Mouse (Mus musculus): ENCODE results near the gene Itm2b.

The Itm2b gene

GRCm38 (mm10) chr14:73394263-73395006 is 9.3 kb upstream of the Itm2b start:
- no peak for DNase-seq

DNA sequence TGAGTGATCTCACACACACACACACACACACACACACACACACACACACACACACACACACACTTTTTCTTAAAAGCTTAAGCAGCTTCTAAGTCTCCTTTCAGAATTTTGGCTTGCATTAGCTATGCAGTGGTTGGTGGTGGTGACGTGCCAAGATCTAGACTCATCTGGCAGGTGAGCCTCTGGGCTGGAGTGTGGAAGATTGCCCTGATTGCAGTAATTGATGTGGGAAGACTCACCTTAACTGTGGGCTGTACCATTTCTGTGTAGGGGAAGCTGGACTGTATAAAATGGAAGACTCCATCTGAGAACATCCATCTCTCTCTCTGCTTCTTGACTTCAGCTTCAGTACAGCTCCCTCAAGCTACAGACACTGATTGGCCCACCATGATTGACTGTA is 6.4 kb upstream of the Itm2b start:
- no peak for DNase-seq

DNA sequence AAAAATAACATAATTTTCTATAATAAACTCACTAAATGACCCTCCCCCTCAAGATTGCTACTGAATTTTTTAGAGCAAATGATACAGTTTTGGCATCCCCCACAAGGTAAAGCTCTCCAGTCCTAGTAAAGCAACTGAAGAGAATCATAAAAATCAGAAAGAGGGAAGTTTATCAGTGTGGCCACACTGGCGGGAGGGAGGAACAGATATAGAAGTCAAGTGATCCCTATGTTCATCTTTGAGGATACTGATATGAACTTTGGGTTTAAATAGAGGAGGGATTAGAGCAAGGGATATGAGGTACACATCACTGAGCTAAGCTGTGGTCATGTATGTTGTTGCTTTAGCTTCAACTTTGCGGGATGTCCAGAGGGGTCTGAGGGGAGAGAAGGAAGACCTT is 5.1 kb upstream of the Itm2b start:
- no peak for DNase-seq

DNA sequence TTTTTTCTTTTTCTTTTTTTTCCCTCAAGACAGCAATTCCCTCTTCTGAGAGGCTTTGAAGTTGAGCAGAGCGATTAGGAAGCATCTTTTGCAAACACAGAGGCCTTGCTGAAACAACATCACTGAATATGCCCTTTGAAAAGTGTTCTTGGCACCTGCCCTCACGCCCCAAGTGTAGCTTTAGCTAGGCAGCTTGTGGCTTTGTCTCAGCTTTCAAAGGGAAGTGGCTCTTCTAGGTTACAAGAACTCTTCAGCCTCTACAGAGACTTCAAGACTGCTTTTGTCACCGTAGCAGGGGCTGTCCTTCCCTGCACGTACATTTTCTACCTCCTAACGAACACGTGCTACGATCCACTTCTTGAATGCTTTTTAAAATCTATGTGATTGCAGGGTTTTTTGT is 4.0 kb upstream of the Itm2b start:
- no peak for DNase-seq

GRCm38 (mm10) chr14:73388546-73388945 is 3.5 kb upstream of the Itm2b start:
- DNase-seq: no peak

DNA sequence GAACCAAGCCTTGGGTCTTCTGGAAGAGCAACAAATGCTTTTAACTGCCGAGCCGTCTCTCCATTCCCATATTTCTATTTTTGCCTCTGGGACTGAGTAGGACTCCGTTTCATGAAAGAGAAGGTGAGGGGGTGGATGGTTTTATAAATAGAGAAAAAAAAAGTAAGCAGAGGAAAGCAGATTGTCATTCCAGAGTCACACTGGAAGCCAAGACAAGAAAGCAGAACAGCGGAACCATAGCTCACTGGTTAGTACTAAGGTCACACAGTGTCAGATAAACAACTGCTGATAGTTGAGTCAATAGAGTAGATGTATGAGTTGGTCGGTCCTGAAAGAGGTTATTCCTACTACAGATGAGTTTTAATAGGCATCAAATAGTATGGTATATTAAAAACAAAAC is 1.4 kb upstream of the Itm2b start:
- DNase-seq: no peak

GRCm38 (mm10) chr14:73385720-73386374 is 758 bp upstream of the Itm2b start:
- no peak for DNase-seq

- no peak for DNase-seq
Measured at GRCm38 (mm10) chr14:73384546-73384912, 560 bp downstream of the Itm2b start.

DNA sequence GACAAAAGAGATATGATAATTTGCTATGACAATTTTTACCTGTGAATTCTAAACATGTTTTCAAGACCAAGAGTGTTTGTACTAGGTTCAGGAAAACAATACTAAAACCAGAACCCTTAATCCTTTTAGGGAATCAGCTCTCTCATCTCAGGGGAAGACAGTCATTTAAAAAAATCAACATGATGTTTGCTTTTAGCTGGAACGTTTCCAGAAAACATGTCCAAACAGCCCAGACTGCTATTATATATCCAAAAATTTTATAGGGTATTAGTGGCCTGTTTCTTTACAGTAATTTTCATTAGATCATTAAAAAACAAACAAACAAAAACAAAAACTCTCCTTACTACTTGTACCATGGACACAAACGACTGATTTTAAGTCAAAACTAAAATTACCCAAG is 1.3 kb downstream of the Itm2b start:
- no peak for DNase-seq

- peak; percentile 31 for DNase-seq
Measured at GRCm38 (mm10) chr14:73382699-73383098, 2.4 kb downstream of the Itm2b start.

- no peak for DNase-seq
Measured at GRCm38 (mm10) chr14:73381559-73381958, 3.5 kb downstream of the Itm2b start.

DNA sequence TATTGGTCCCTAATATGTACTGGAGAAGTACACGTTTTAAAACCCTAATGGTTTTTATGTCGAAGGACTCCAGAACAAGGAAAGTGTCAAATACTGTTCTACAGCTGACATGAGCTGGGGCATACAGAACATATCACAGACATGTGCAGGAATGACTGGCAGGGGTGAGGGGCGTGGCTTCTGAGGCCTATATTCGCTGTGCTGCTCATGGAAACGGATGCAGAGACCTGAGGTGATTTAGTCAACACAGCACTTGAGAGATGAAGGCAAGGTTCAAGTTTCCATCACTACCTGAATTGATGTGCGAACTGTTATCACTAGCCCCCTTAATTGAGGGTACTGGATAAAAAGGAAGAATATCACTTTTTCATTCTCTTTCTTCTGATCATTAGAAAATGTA is 7.3 kb downstream of the Itm2b start:
- no peak for DNase-seq

DNA sequence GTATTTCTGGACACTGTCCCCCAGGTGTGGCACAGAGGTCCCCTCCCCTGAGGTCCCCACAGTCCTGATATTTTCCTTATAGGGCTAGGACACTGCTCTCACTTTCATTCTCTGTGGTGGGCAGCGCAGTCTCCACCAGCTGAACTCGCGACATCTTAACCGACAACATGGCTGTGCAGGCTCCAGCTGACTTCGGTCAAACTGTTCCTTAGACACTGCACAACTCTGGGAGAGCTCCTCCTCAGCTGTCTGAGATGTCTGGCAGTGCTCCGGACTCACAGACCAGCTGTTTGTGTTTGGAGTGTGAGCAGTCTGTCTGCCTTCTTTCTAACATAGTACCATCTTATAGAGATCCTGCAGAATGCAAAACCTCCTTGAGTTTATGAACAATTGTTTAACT is 8.2 kb downstream of the Itm2b start:
- DNase-seq: no peak

- DNase-seq: no peak
Measured at GRCm38 (mm10) chr14:73375903-73376302, 9.2 kb downstream of the Itm2b start.

DNA sequence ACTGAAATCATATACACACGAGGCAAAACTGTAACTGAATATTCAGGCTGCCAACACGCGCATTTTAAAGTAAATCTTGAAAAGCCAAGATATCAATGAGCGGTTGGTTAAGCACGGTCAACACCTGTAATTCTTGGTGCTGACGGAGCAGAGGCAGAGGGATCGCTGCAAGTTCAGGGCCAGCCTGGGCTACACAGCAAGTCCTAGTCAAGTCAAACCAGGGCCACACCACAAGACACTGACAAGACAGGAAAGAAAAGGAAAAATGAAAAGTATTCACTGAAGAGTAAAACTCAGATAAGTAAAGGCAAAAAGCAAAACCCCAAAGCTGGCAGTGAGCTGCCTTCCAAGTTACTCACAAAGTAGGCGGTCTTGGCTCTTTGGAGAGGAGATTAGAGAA is 9.6 kb downstream of the Itm2b start:
- DNase-seq: no peak

DNA sequence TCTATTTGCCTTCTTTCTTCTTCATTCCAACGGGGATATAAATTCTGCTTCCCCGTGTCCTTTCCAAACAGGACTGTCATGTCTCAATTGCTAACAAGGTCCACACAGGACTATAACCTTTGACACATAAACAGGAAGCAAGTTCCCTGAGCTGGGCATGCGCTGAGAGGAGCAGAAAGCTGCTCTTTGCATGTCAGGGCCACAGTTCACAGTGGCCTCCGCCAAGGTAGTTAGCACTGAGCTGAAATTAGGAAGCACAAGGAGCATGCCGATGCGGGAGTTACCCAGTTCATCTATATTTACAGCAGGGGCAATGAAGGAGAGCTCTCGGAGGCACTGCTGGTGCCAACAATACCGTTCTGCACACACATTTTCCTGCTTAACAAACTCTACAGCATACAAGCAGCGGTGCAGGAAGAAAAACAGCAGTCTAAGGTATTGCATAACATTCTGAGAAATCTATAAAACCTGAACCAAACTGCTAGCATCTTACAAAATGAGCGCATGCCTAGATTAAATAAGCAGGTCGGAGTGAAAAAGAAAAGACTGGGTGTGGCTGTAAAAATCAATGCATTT is 10.7 kb downstream of the Itm2b start:
- DNase-seq: peak; percentile 34

- no peak for DNase-seq
Measured at GRCm38 (mm10) chr14:73373606-73374005, 11.5 kb downstream of the Itm2b start.

- no peak for DNase-seq
Measured at GRCm38 (mm10) chr14:73372990-73373389, 12.1 kb downstream of the Itm2b start.

DNA sequence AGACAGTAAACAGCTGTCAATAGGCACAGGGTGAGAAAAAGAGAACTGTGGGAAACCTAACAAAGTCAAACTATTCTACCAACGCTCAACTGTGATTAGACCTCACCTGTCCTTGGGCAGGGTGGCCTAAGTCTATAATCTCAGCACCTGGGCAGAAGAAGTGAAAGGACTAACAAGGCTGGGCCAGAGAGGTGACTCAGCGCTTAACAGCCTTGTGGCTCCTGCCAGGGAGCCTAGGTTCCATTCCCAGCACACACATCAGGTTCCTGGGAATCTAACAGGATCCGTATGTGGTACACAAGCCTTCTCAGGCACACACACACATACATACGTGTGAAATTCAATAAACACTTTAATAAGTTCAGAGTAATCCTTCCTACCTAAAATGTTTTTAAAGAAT is 13.5 kb downstream of the Itm2b start:
- DNase-seq: no peak

GRCm38 (mm10) chr14:73370695-73371372 is 14.3 kb downstream of the Itm2b start:
- no peak for DNase-seq

GRCm38 (mm10) chr14:73370078-73370670 is 14.9 kb downstream of the Itm2b start:
- DNase-seq: no peak

DNA sequence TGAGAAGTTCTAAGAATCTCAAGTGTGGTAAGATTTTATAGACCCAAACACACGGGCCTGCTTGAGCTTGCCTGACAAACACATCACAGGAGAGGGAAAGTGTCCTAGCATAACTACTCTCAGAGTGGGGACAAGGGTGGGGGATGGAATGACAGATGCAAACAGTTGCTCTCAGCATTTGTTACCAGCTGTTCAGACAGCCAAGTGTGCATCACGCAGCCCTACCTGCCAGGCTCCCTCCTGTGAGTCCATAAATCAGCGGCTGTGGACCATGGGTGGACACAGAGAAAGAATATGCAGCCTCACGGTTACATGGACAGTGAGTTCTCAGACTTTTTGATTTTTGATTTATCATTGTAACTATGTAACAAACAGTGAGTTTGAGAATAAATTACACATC is 15.5 kb downstream of the Itm2b start:
- DNase-seq: no peak

DNA sequence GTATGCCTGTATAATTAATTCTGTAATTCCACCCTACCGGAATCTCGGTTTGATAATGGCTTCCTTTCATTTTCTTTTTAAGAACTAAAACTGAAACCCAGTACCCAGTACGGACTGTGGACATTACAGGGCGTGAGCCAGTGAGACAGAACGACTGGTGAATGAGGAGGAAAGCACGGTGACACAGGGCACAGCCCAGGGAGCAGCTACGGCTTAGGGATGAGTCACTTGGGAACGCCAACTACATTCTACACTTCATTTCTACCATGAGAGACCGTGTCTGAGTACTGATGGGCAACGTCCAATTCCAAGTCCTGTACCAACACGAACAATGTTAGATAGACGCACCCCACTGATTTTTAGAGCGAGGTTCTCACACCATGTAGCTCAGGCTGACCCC is 16.1 kb downstream of the Itm2b start:
- no peak for DNase-seq

- no peak for DNase-seq
Measured at GRCm38 (mm10) chr14:73368221-73368620, 16.9 kb downstream of the Itm2b start.

Data from liver (tissue).